Mouse (Mus musculus): ENCODE data around the gene Selenok.
A peak's percentile ranks its signal among the peaks of the same experiment; 100 is the strongest.

- TF ChIP-seq CTCF (IDR thresholded peaks at IDR 0.05; ENCODE audit: extremely low read depth, insufficient read length, insufficient replicate concordance, low read depth, low read length) (no peak), POLR2A (IDR thresholded peaks at IDR 0.05; ENCODE audit: low read depth, low read length) (peak; percentile 35; the same call in 1 of the 2 replicates)
Measured at GRCm38 (mm10) chr14:30009864-30010560, 41.9 kb downstream of the Selenok start.
